Mouse (Mus musculus) urinary bladder, postnatal 4 days (tissue): ENCODE data around the gene Pld1.

Source experiments
- DNase-seq, 2 experiments: peaks; one replicate each; pipeline ENCODE4 v3.0.0; 2021 to 2022; ENCODE audit warnings: low spot score in 2 of 2

The Pld1 gene

DNA sequence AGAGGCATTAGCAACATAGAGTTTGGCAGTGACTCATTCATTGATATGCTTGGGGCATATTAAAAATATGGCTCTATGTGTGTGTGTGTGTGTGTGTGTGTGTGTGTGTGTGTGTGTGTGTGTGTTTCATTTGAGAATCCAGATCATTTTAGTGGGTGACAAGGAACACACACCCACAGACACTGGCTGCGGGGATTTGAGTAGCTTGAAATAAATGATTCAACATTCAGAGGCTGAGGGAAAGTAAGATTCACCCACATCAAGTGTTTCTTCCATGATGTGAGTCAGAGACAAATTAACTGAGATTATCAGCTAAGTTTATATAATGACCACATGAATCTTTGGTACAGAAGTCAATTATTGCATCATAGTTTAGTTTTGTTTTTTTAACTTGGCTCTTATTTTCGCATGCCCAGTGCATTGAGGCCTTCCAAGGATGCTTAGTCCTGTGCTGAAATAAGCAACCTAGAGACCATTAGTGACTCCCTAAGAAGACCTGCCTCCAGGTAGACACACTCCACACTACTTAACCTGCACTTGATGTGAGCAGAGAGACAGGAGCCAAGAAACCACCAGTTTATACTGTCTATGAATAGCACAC lies 211.3 kb downstream of the Pld1 start:
- DNase-seq = no peak

DNA sequence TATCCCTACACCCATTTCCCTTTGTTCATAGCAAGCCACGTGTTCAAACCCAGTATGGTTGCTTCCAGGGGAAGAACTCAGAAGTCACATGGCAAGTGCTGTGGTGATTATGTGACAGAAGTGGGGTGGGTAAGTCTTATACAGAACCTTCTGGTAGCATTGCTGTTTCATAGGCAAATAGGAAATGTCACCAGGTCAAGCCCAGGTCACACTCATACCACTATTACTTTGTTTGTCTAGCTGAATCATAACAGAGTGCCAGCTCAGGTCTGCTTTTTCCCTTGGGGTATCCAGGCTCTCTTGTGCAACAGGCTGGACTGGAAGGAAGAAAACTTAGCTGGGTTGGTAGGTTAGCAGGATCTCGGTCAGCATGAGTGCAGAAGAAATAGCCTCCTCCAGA lies 219.5 kb downstream of the Pld1 start:
- DNase-seq = no peak

DNA sequence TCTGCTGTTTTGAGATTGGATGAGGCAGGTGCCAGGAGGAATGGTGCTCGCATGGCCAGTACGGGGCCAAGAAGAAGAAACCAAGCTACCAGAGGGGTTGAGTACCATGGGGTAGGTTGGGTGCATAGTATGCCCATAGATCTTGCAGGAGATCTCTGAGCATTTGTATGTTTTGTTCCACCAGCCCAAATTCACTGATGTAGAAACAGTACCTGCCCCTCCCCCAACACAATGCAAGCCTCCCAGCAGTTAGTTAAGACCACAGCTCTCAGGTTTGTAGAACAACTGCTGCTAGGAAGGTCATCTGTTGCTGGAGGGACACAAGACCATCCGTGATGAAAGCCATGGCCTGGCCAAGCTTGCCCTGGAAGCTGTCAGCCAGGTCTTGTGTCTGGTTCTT lies 220.4 kb downstream of the Pld1 start:
- DNase-seq = no peak

- DNase-seq = no peak
These were observed 223.9 kb downstream of the Pld1 start for GRCm38 (mm10) chr3:28162346-28162745.

DNA sequence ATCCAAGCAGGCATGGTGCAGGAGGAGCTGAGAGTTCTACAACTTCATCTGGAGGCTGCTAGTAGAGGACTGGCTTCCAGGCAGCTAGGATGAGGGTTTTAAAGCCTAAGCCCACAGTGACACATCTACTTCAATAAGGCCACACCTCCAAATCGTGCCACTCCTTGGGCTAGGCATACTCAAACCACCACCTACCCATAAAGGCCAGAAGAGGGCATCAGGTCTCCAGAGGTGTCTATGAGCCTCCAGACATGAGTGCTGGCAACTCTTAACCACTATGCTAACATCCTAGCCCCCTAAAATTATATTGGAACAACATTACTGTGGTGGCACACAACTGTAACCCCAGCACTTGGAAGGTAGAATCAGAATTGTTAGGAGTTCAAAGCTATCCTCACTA lies 226.2 kb downstream of the Pld1 start:
- no peak for DNase-seq

- DNase-seq = no peak
These were observed 227.1 kb downstream of the Pld1 start for GRCm38 (mm10) chr3:28165598-28165997.

- no peak for DNase-seq
These were observed 229.5 kb downstream of the Pld1 start for GRCm38 (mm10) chr3:28167796-28168505.

DNA sequence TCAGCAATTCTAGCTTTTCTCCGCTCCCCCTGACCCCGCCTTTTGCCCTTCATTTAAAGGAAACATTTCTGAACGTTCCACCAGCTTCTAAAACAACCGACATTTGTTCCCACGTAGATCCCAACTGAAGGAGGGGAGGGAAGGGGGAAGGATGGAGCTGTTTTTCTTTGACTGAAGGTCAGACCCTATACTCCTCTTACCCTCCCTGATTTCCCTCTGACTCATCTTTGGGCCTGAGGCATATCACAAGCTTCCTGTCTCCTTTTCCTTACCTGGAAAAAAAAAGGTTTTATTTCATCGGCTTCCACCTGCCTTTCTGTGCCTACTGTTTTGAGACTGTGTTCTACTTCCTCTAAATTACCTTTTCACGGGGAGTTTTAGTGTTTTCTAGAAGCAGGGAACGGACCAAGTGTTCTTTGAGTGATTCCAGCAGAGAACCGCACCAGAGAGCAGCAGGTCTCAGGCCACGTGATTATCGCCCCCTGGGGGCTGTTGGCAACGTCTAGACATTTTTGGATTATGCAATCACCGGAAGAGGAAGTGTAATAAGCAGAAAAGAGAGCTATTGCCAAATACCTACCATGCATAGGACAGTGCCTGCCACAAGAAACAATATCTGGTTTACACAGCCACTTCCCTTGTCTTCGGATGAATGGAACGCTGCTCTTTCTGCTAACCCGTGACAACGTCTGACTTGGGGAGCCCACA lies 232.6 kb downstream of the Pld1 start:
- DNase-seq = no peak

- DNase-seq = no peak
These were observed 237.8 kb downstream of the Pld1 start for GRCm38 (mm10) chr3:28175997-28176967.

DNA sequence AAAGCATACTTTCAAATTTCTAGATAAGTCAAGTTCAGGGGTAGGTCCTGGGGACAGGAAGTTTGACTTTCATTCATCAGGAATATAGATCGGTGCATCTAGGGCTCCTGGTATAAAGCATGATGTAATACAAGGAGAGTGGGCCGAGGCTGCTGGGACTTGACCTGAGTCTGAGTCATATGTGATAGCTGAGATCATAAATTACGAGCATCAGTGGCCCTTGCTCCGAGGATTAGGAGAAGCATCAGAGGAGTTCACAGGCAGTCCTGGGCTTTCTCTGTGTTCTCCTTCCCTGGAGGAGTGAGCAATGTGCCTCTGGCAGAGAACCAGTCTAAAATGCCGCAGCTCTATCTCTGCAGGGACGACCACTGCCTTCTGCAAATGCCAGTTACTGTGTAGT lies 239.8 kb downstream of the Pld1 start:
- no peak for DNase-seq
